Mouse (Mus musculus): ENCODE measurements around the gene Catspere2. TPM values are rescaled to one million over a fixed set of nuclear protein-coding genes. Genes with fewer than 3 reads are reported as not detected.
A peak's percentile ranks its signal among the peaks of the same experiment; 100 is the strongest.
"Not testable (repeated sequence)": the region's sequence is repeated elsewhere in the genome, so short reads cannot be mapped to it uniquely, and the experiment has no call there.

Catspere2 gene
- polyA plus RNA-seq (2015; fragmentation: Nextera tagmentation; extraction: Ambion mirVana), result 0.09 and 0.12 TPM in 2 replicates

DNA sequence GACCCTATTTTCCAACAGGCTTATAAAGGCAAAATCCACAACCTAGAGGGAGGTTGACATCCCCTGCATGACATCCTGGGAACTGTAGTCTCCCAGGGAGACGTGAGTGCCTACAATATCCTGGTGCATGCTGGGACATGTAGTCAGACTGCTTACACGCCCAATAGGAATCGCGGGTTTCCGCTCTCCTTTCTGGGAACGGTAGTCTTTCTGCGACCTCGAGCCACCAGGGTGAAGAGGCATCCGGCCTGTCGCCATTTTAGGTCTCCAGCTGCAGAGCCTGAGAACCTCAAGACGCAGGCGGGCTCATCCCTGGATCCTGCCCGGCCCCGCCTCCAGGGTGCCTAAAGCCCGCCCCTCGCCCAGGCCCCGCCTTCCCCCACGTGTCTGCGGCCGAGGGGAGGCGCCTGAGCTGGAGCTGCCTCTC, at the start of gene Catspere2:
TSS of gene Catspere2 (plus strand) at position 400 of the 427 bp plus-strand sequence.
- H3K27ac ChIP-seq (ENCODE audit: low read length), result not testable (repeated sequence)
- under 1% methylated on average over 17 of the region's 21 CpGs for WGBS

GRCm38 (mm10) chr1:177940422-177940977, 42.7 kb upstream of the Catspere2 start:
- H3K36me3 ChIP-seq (ENCODE audit: control insufficient read depth, insufficient read depth, low read length); H3K4me2 ChIP-seq (ENCODE audit: low read depth, low read length); H3K4me3 ChIP-seq (ENCODE audit: low read length); H3K9me3 ChIP-seq (ENCODE audit: control insufficient read depth, low read length); H3K4me1 ChIP-seq (ENCODE audit: control insufficient read depth, insufficient read depth, low read length); ATAC-seq; H3K9ac ChIP-seq (ENCODE audit: low read depth, low read length); H3K27me3 ChIP-seq (replicated peaks; ENCODE audit: control insufficient read depth, insufficient read depth, low read length); H3K27ac ChIP-seq (ENCODE audit: low read length): not testable (repeated sequence)
- WGBS, result 6% methylated on average over 3 of the region's 4 CpGs

More for the DNA sequence above, at the start of gene Catspere2:
- not testable (repeated sequence) for H3K4me1 ChIP-seq (ENCODE audit: control insufficient read depth, insufficient read depth, low read length); H3K36me3 ChIP-seq (ENCODE audit: control insufficient read depth, insufficient read depth, low read length); H3K9me3 ChIP-seq (ENCODE audit: control insufficient read depth, low read length); H3K27me3 ChIP-seq (replicated peaks; ENCODE audit: control insufficient read depth, insufficient read depth, low read length)
- H3K4me3 ChIP-seq (ENCODE audit: low read length), result peak within 1 kb of the TSS; percentile 64
- ATAC-seq, result peak; percentile 99
- peak within 1 kb of the TSS; percentile 57 for H3K4me2 ChIP-seq (ENCODE audit: low read depth, low read length)
- H3K9ac ChIP-seq (ENCODE audit: low read depth, low read length), result peak within 1 kb of the TSS; percentile 63

GRCm38 (mm10) chr1:177981276-177981675, 1.9 kb upstream of the Catspere2 start:
- H3K36me3 ChIP-seq (ENCODE audit: control insufficient read depth, insufficient read depth, low read length), result no peaks in the 10 kb centered on the region
- no peak overlapping the region for H3K4me3 ChIP-seq (ENCODE audit: low read length)
- H3K27me3 ChIP-seq (replicated peaks; ENCODE audit: control insufficient read depth, insufficient read depth, low read length), result no peaks in the 10 kb centered on the region
- no peak overlapping the region for H3K9ac ChIP-seq (ENCODE audit: low read depth, low read length)
- WGBS, result 67% methylated on average over 1 of the region's 1 CpGs
- no peak for ATAC-seq
- H3K4me1 ChIP-seq (ENCODE audit: control insufficient read depth, insufficient read depth, low read length), result 0 out of 2 replicates have a peak, but pooled peaks cover 3% of the 10 kb centered on the region
- no peaks in the 10 kb centered on the region for H3K9me3 ChIP-seq (ENCODE audit: control insufficient read depth, low read length)
- no peak overlapping the region for H3K4me2 ChIP-seq (ENCODE audit: low read depth, low read length)
- H3K27ac ChIP-seq (ENCODE audit: low read length), result no peak overlapping the region

DNA sequence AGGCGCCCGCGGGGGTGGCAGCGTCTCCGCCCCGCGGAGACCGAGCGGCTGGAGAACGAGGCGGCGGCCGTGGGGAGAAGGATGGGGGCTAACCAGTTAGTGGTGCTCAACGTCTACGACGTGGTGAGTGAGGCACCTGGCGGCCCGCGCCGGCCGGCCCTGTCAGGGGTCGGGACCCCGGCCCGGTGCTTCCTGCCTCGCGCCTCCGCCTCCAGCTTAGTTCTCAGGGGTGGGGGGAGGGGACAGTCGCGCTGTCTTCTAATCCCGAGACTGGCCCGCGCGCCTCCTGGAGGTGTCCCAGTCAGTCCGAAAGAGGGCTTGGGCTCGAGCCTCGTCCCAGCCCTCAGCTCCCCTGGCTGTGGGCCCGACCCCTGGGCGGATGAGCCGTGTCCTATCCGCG, 359 bp downstream of the Catspere2 start:
- WGBS, result under 1% methylated on average over 26 of the region's 41 CpGs
- H3K4me2 ChIP-seq (ENCODE audit: low read depth, low read length), result peak overlapping the region; percentile 57
- H3K27me3 ChIP-seq (replicated peaks; ENCODE audit: control insufficient read depth, insufficient read depth, low read length); H3K4me1 ChIP-seq (ENCODE audit: control insufficient read depth, insufficient read depth, low read length); H3K36me3 ChIP-seq (ENCODE audit: control insufficient read depth, insufficient read depth, low read length); H3K27ac ChIP-seq (ENCODE audit: low read length); H3K9me3 ChIP-seq (ENCODE audit: control insufficient read depth, low read length): not testable (repeated sequence)
- peak overlapping the region; percentile 63 for H3K9ac ChIP-seq (ENCODE audit: low read depth, low read length)
- peak overlapping the region; percentile 64 for H3K4me3 ChIP-seq (ENCODE audit: low read length)
- peak; percentile 54 for ATAC-seq

- Histone ChIP-seq H3K27ac (ENCODE audit: low read length) (no peak overlapping the region), H3K36me3 (ENCODE audit: control insufficient read depth, insufficient read depth, low read length) (no peaks in the 10 kb centered on the region), H3K9me3 (ENCODE audit: control insufficient read depth, low read length) (no peaks in the 10 kb centered on the region), H3K9ac (ENCODE audit: low read depth, low read length) (no peak overlapping the region), H3K4me1 (ENCODE audit: control insufficient read depth, insufficient read depth, low read length) (0 out of 2 replicates have a peak, but pooled peaks cover 3% of the 10 kb centered on the region), H3K4me3 (ENCODE audit: low read length) (peak overlapping the region; percentile 27), H3K4me2 (ENCODE audit: low read depth, low read length) (peak overlapping the region; percentile 43), H3K27me3 (replicated peaks; ENCODE audit: control insufficient read depth, insufficient read depth, low read length) (no peaks in the 10 kb centered on the region)
- WGBS, result 53% methylated on average over 9 of the region's 9 CpGs
- ATAC-seq, result no peak
These were observed 983 bp downstream of the Catspere2 start for GRCm38 (mm10) chr1:177984206-177984605.

DNA sequence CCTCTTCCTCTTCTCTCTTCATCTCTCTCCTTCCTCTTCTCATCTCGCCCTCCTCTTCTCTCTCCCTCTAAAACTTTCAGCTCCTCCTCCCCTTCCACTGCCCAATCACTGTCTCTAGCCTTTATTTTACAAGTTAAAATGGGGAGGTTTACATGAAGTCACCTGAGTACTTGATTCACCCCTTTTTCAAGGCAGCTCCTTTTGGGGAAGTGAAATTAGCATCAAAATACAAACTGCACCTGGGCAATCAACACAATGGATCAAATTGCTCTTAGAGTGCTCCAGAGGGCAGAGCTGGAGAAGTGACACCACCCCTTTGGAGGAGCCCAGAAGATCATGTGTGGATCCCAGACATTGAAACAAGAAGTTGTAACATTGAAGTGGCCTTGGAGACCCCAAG, 4.3 kb downstream of the Catspere2 start:
- H3K4me1 ChIP-seq (ENCODE audit: control insufficient read depth, insufficient read depth, low read length); H3K27ac ChIP-seq (ENCODE audit: low read length); H3K4me3 ChIP-seq (ENCODE audit: low read length); H3K27me3 ChIP-seq (replicated peaks; ENCODE audit: control insufficient read depth, insufficient read depth, low read length); ATAC-seq; H3K9ac ChIP-seq (ENCODE audit: low read depth, low read length); H3K9me3 ChIP-seq (ENCODE audit: control insufficient read depth, low read length); H3K4me2 ChIP-seq (ENCODE audit: low read depth, low read length); H3K36me3 ChIP-seq (ENCODE audit: control insufficient read depth, insufficient read depth, low read length): not testable (repeated sequence)
- WGBS, result 90% methylated on average over 1 of the region's 1 CpGs

DNA sequence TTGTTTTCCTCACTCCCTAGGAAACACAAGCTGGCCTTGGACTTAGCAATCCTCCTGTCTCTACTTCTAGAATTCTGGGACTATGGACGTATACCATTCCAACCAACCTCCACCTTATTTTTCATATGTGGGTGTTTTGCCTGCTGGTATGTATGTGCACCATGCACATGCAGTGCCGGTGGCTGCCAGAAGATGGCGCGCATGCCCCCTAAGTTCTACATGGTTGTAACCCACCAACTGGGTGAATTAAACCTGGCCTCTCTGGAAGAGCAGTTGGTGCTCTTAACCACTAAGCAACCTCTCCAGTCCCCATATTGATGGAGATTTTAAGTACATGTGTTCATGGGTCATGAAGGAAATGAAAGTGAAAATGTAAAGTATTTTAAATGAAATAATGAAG, 89.6 kb downstream of the Catspere2 start:
- not testable (repeated sequence) for H3K27ac ChIP-seq (ENCODE audit: low read length); ATAC-seq; H3K4me1 ChIP-seq (ENCODE audit: control insufficient read depth, insufficient read depth, low read length); H3K9ac ChIP-seq (ENCODE audit: low read depth, low read length); H3K4me2 ChIP-seq (ENCODE audit: low read depth, low read length); H3K27me3 ChIP-seq (replicated peaks; ENCODE audit: control insufficient read depth, insufficient read depth, low read length); H3K36me3 ChIP-seq (ENCODE audit: control insufficient read depth, insufficient read depth, low read length); H3K4me3 ChIP-seq (ENCODE audit: low read length); H3K9me3 ChIP-seq (ENCODE audit: control insufficient read depth, low read length)
- 54% methylated on average over 4 of the region's 4 CpGs for WGBS

DNA sequence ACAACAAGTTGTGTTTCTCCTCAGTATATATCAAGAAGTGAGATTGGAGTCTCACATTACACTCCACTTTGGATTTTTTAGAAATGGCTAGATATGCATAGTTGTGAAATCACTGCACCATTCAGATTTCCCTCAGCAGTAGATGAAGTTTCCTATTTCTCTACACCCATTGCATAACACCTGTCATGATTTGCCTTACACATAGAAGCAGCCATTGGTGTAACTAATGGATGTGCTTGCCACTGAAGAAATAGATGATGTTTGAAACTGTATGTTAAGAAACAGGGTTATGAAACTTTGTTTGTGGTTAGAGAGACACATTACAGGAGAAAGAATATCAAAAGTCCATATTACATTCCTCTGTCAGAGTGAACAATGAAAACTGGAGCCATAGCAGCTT, 114.6 kb downstream of the Catspere2 start:
- H3K36me3 ChIP-seq (ENCODE audit: control insufficient read depth, insufficient read depth, low read length); H3K4me2 ChIP-seq (ENCODE audit: low read depth, low read length); ATAC-seq; H3K4me1 ChIP-seq (ENCODE audit: control insufficient read depth, insufficient read depth, low read length); H3K9me3 ChIP-seq (ENCODE audit: control insufficient read depth, low read length); H3K27ac ChIP-seq (ENCODE audit: low read length); H3K4me3 ChIP-seq (ENCODE audit: low read length); H3K27me3 ChIP-seq (replicated peaks; ENCODE audit: control insufficient read depth, insufficient read depth, low read length); H3K9ac ChIP-seq (ENCODE audit: low read depth, low read length): not testable (repeated sequence)

DNA sequence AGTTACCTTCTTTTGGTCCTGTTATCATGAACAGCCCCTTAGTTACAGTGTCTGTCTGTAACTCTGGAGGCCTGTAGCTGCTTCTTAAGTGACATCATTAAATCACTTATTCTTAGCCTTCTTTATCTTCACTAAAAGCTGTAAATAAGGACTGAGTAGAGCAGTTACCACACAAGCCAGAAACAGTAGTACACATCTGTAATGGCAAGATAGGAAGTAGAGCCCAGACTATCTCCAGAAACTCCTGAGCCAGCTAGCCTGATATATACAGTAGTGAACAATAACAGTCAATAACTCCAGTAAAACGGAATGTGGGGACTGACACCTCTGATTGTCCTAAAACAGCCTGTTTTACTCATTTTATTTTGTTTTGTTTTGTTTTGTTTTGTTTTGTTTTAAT, 125.3 kb downstream of the Catspere2 start:
- not testable (repeated sequence) for H3K9me3 ChIP-seq (ENCODE audit: control insufficient read depth, low read length); H3K36me3 ChIP-seq (ENCODE audit: control insufficient read depth, insufficient read depth, low read length); H3K27me3 ChIP-seq (replicated peaks; ENCODE audit: control insufficient read depth, insufficient read depth, low read length); H3K4me2 ChIP-seq (ENCODE audit: low read depth, low read length); H3K4me3 ChIP-seq (ENCODE audit: low read length); H3K27ac ChIP-seq (ENCODE audit: low read length); H3K4me1 ChIP-seq (ENCODE audit: control insufficient read depth, insufficient read depth, low read length); ATAC-seq; H3K9ac ChIP-seq (ENCODE audit: low read depth, low read length)
- WGBS, result 70% methylated on average over 1 of the region's 1 CpGs

DNA sequence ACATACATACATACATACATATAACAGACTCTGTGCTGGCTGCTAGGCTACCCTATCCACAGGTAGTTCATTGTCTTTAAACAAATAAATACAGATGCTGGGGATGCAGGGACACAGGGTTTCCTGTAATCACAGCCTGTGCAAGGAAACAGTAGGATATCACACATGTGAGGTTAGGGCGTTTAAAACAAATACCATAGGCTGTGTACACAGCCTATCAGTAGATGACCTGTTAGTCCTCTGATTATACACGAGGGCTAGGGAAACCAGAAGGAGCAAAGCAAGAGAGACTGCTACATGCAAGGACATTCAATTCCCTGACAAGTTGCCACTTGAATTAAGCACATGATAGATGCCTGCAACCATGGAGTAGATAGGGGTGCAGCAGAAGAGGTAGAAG, 139.0 kb downstream of the Catspere2 start:
- not testable (repeated sequence) for ATAC-seq; H3K4me2 ChIP-seq (ENCODE audit: low read depth, low read length); H3K4me3 ChIP-seq (ENCODE audit: low read length); H3K36me3 ChIP-seq (ENCODE audit: control insufficient read depth, insufficient read depth, low read length); H3K9ac ChIP-seq (ENCODE audit: low read depth, low read length); H3K27me3 ChIP-seq (replicated peaks; ENCODE audit: control insufficient read depth, insufficient read depth, low read length); H3K4me1 ChIP-seq (ENCODE audit: control insufficient read depth, insufficient read depth, low read length); H3K9me3 ChIP-seq (ENCODE audit: control insufficient read depth, low read length); H3K27ac ChIP-seq (ENCODE audit: low read length)
- WGBS, result 36% methylated on average over 2 of the region's 2 CpGs
